Mouse (Mus musculus) activated CD4-positive, CD25-positive, alpha-beta regulatory T cell (primary cell): ENCODE measurements around the gene Spata33. TPM values are rescaled to one million over a fixed set of nuclear protein-coding genes. Genes with fewer than 3 reads are reported as not detected.

Experiments
- polyA plus RNA-seq, 2 experiments: library from polyadenylated mRNA; unstranded; fragments of 100-300 nt; shearing (Covaris generic); gene quantifications; one replicate each; pipeline ENCODE4 v1.2.1; 2017

The Spata33 gene
- under 1 TPM in 1 of 2 experiments, not detected in 1; 0.69 TPM for polyA plus RNA-seq

GRCm38 (mm10) chr8:123212321-123213117 is at the start of gene Spata33, which contains the start of gene Chmp1a:
TSS of gene Spata33 (plus strand) at chr8:123212832.
TSS of gene Chmp1a (minus strand) at chr8:123212763.

DNA sequence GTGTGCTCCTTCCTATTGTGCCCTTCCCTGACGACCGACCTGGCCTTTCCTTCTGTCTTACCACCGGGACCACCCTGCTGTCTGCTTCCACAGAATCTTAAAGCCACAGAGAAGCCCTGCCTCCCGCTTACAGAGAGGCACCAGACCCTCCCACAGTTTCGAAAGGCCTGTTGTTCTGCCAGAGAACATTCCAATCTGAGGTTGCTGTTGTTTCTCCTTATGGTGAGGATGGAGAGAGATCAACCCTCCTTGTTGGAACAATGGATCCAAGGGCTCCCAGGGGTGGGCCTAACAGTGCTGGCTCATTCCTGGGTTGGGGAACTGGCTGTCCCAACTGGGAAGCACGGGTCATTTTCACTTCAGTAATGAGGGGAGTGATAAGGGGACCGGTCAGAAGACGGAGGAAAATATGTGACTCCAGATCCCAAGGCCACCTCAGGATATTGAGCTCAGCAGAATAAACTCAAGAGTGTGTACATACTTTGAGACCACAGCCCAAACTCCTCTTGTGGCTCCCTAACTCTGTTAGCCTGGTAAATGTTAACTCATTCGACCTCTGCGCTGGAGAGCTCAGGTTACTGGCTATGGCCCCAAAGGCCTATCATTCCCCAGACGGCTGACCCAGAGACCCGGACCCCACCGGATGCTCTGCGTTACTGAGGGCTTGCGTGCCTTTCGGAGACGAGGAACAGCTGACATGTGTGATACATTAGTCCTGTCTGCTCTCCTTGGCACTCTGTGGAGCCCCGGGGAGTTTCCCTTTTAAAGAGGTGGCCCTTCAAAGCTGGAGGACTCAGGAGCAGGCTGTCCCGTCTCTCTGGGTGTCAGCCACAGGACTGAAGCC is 26.8 kb upstream of the Spata33 start, which contains the start of gene Dpep1:
Gene Dpep1, plus strand, starts transcription at position 677 of the 844 bp plus-strand sequence.

GRCm38 (mm10) chr8:123224278-123225266 is 11.9 kb downstream of the Spata33 start, which contains the start of gene Cdk10:
TSS of gene Cdk10 (plus strand) at chr8:123224842.

GRCm38 (mm10) chr8:123235520-123236497 is 23.2 kb downstream of the Spata33 start, which contains the start of gene Spata2l:
TSS of gene Spata2l (minus strand) at chr8:123236233.

GRCm38 (mm10) chr8:123254099-123254885 is 41.7 kb downstream of the Spata33 start, which contains the start of the genes Zfp276 and Vps9d1:
TSS of gene Zfp276 (plus strand) at chr8:123254195.
TSS of gene Vps9d1 (minus strand) at chr8:123254348.

Other genes with a start within 250 kb of the Spata33 start
- gene Ankrd11, start 170.6 kb upstream of the Spata33 start, polyA plus RNA-seq, result 100 to 1,000 TPM; 215 to 236 TPM
- gene Spg7, start 149.9 kb upstream of the Spata33 start, polyA plus RNA-seq, result 10 to 100 TPM; 42.0 to 65.5 TPM
- 1,000 to 10,000 TPM in 1 of 2 experiments, 100 to 1,000 TPM in 1; 680 to 1,054 TPM for gene Rpl13, start 110.5 kb upstream of the Spata33 start, polyA plus RNA-seq
- gene Cpne7, start 95.5 kb upstream of the Spata33 start, polyA plus RNA-seq, result 1 to 10 TPM in 1 of 2 experiments, under 1 TPM in 1; 0.82 to 2.5 TPM
- gene Sult5a1, start 54.5 kb upstream of the Spata33 start, polyA plus RNA-seq, result 1 to 10 TPM in 1 of 2 experiments, not detected in 1; 1.7 TPM
- under 1 TPM in 1 of 2 experiments, not detected in 1; 0.07 TPM for gene Dpep1, start 26.6 kb upstream of the Spata33 start, polyA plus RNA-seq
- gene Chmp1a, start 69 bp upstream of the Spata33 start, polyA plus RNA-seq, result 100 to 1,000 TPM; 163 to 192 TPM
- gene Cdk10, start 12.0 kb downstream of the Spata33 start, polyA plus RNA-seq, result 10 to 100 TPM; 18.6 to 20.0 TPM
- 10 to 100 TPM; 14.7 to 17.1 TPM for gene Spata2l, start 23.4 kb downstream of the Spata33 start, polyA plus RNA-seq
- gene Zfp276, start 41.4 kb downstream of the Spata33 start, polyA plus RNA-seq, result 10 to 100 TPM; 25.1 to 28.7 TPM
- gene Vps9d1, start 41.5 kb downstream of the Spata33 start, polyA plus RNA-seq, result 10 to 100 TPM; 20.4 to 28.6 TPM
- 10 to 100 TPM in 1 of 2 experiments, 1 to 10 TPM in 1; 9.7 to 15.2 TPM for gene Fanca, start 105.7 kb downstream of the Spata33 start, polyA plus RNA-seq
- under 1 TPM in 1 of 2 experiments, not detected in 1; 0.18 TPM for gene Spire2, start 119.9 kb downstream of the Spata33 start, polyA plus RNA-seq
- gene Tcf25, start 160.9 kb downstream of the Spata33 start, polyA plus RNA-seq, result 100 to 1,000 TPM; 241 to 246 TPM
- under 1 TPM; 0.13 to 0.18 TPM for gene Mc1r, start 194.3 kb downstream of the Spata33 start, polyA plus RNA-seq
- under 1 TPM in 1 of 2 experiments, not detected in 1; 0.58 TPM for gene Tubb3, start 198.6 kb downstream of the Spata33 start, polyA plus RNA-seq
- gene Def8, start 210.7 kb downstream of the Spata33 start, polyA plus RNA-seq, result 10 to 100 TPM in 1 of 2 experiments, 1 to 10 TPM in 1; 8.8 to 13.3 TPM